Mouse (Mus musculus) liver, embryonic 14.5 days (tissue): Measurements from ENCODE around the gene Selp. TPM values are rescaled to one million over a fixed set of nuclear protein-coding genes. Genes with fewer than 3 reads are reported as not detected.

Experiments
- ATAC-seq: fragments of 200-750 bp; cut with Nextera tagmentation; 2 replicates; pipeline ENCODE4 v1.8.0; 2017; ENCODE audit warnings: moderate number of reproducible peaks, mild to moderate bottlenecking, moderate library complexity; ENCODE audit not compliant: insufficient read depth
- DNase-seq, 3 experiments: peaks; one replicate each; pipeline ENCODE4 v3.0.0-alpha.2; 2012 to 2013; ENCODE audit warnings: low read depth in 3 of 3, low spot score in 3 of 3
- H3K27ac ChIP-seq: fragments of 300-500 bp; sonication (generic); 2 replicates; pipeline ENCODE4 v1.5.1; 2014; ENCODE audit warnings: moderate library complexity, mild to moderate bottlenecking, control low read depth, inconsistent platforms
- H3K27me3 ChIP-seq: fragments of 300-500 bp; sonication (generic); 2 replicates; pipeline ENCODE4 v1.6.1; 2014; ENCODE audit warnings: mild to moderate bottlenecking, low read length, moderate library complexity; ENCODE audit not compliant: control insufficient read depth, insufficient read depth
- H3K36me3 ChIP-seq: fragments of 300-500 bp; sonication (generic); replicated peaks from 2 replicates; pipeline ENCODE4 v1.6.1; 2014; ENCODE audit warnings: low read depth; ENCODE audit not compliant: control insufficient read depth, insufficient read depth
- H3K4me1 ChIP-seq, 2 experiments: fragments of 200-500 bp in 1 of 2; fragments of 300-500 bp in 1 of 2; sonication (generic) in 1 of 2; replicated peaks; 2 replicates each; pipeline ENCODE4 v1.6.1; 2012 to 2014; ENCODE audit warnings: antibody characterized with exemption in 1 of 2, inconsistent platforms in 1 of 2, low read length in 1 of 2; ENCODE audit not compliant: control insufficient read depth in 2 of 2, insufficient read depth in 2 of 2
- H3K4me2 ChIP-seq: fragments of 300-500 bp; sonication (generic); 2 replicates; pipeline ENCODE4 v1.6.1; 2014; ENCODE audit warnings: low read depth, mild to moderate bottlenecking, control low read depth, moderate library complexity
- H3K4me3 ChIP-seq, 2 experiments: fragments of 200-500 bp in 1 of 2; fragments of 300-500 bp in 1 of 2; sonication (generic) in 1 of 2; 2 replicates each; pipeline ENCODE4 v1.5.1; 2012 to 2014; ENCODE audit warnings: low read depth in 2 of 2, low read length in 2 of 2, mild to moderate bottlenecking in 2 of 2, control low read depth in 1 of 2, inconsistent platforms in 1 of 2, moderate library complexity in 1 of 2; ENCODE audit not compliant: insufficient read depth in 1 of 2
- H3K9ac ChIP-seq: fragments of 300-500 bp; sonication (generic); replicated peaks from 2 replicates; pipeline ENCODE4 v1.6.1; 2014; ENCODE audit warnings: mild to moderate bottlenecking, control low read depth, moderate library complexity
- H3K9me3 ChIP-seq: fragments of 300-500 bp; sonication (generic); 2 replicates; pipeline ENCODE4 v1.6.1; 2016; ENCODE audit warnings: low read length, mixed read lengths; ENCODE audit not compliant: control insufficient read depth
- CTCF ChIP-seq: IDR thresholded peaks from 2 replicates; pipeline ENCODE4 v1.5.1; 2016; ENCODE audit warnings: antibody characterized with exemption, low read depth, control low read depth
- EP300 ChIP-seq: IDR thresholded peaks from 2 replicates; pipeline ENCODE4 v1.6.1; 2016; ENCODE audit warnings: antibody characterized with exemption, low read depth
- WGBS: fragments of 180-500 bp; shearing (Covaris S2); extraction: QIAGEN DNeasy Blood & Tissue Kit; methylation state at CpG from one replicate; pipeline ENCODE4 v1.1.7; 2014; ENCODE audit not compliant: insufficient replicate concordance; 5-methylcytosine and 5-hydroxymethylcytosine counted together
- polyA plus RNA-seq, 2 experiments: library from polyadenylated mRNA; depleted of rRNA in 1 of 2; stranded (reverse) in 1 of 2; unstranded in 1 of 2; fragments of >200 nt; fragmentation: Nextera tagmentation in 1 of 2; extraction: Ambion mirVana in 1 of 2; gene quantifications; 2 replicates each; pipeline versions ENCODE4 v1.2.1 to v1.2.3; 2012 to 2014

Selp gene
- polyA plus RNA-seq, 2 experiments = 0.37 to 0.75 TPM

GRCm38 (mm10) chr1:164149083-164149482 is 34.0 kb downstream of the Selp start:
- H3K27ac ChIP-seq = no peak overlapping the region

GRCm38 (mm10) chr1:164151387-164152088 is 36.5 kb downstream of the Selp start, which contains the start of gene F5:
Gene F5 (plus strand): TSS chr1:164151838.
- H3K27ac ChIP-seq = no peak within 1 kb of the TSS
- WGBS = 13% methylated on average over 16 of the region's 16 CpGs

More at GRCm38 (mm10) chr1:164149083-164149482, 34.0 kb downstream of the Selp start:
- Histone ChIP-seq H3K27me3 (no peaks in the 10 kb centered on the region), H3K4me1 (peaks cover 0 to 4% of the 10 kb centered on the region in 2 experiments; a peak in 1 of 4 replicates), H3K4me2 (no peak overlapping the region), H3K36me3 (no peaks in the 10 kb centered on the region), H3K9me3 (no peaks in the 10 kb centered on the region), H3K9ac (no peak overlapping the region), H3K4me3 (no peak overlapping the region)
- ATAC-seq = no peak
- TF ChIP-seq EP300 (no peak), CTCF (no peak)
- 75% methylated on average over 7 of the region's 7 CpGs for WGBS
- no peak for DNase-seq

GRCm38 (mm10) chr1:164152836-164153235 is 37.8 kb downstream of the Selp start:
- H3K9me3 ChIP-seq = no peaks in the 10 kb centered on the region
- no peak overlapping the region; a peak in 1 of 4 replicates for H3K4me3 ChIP-seq
- no peak overlapping the region for H3K27ac ChIP-seq
- peaks cover 0 to 4% of the 10 kb centered on the region in 2 experiments; a peak in 1 of 4 replicates for H3K4me1 ChIP-seq
- ATAC-seq (no peak), DNase-seq (no peak)
- H3K4me2 ChIP-seq = peak overlapping the region; percentile 27
- H3K36me3 ChIP-seq = no peaks in the 10 kb centered on the region
- H3K27me3 ChIP-seq = no peaks in the 10 kb centered on the region
- H3K9ac ChIP-seq = no peak overlapping the region
- TF ChIP-seq EP300 = no peak
- no peak for TF ChIP-seq CTCF
- WGBS = 63% methylated on average over 5 of the region's 5 CpGs

More at GRCm38 (mm10) chr1:164151387-164152088, 36.5 kb downstream of the Selp start, which contains the start of gene F5:
- H3K27me3 ChIP-seq = no peaks in the 10 kb centered on the region
- no peak for TF ChIP-seq EP300
- TF ChIP-seq CTCF = peak; percentile 37
- H3K9me3 ChIP-seq = no peaks in the 10 kb centered on the region
- H3K9ac ChIP-seq = no peak within 1 kb of the TSS
- H3K4me2 ChIP-seq = peak within 1 kb of the TSS; percentile 29
- H3K36me3 ChIP-seq = no peaks in the 10 kb centered on the region
- peaks cover 0 to 4% of the 10 kb centered on the region in 2 experiments; a peak in 1 of 4 replicates for H3K4me1 ChIP-seq
- ATAC-seq (peak; percentile 56; the same call in 1 of the 2 replicates), DNase-seq (no peak)
- H3K4me3 ChIP-seq = peak within 1 kb of the TSS; percentile 35 to 46

- no peak for DNase-seq
- ATAC-seq = no peak
Observed at GRCm38 (mm10) chr1:164154983-164155382, 39.9 kb downstream of the Selp start.

GRCm38 (mm10) chr1:164158571-164158970 is 43.5 kb downstream of the Selp start:
- no peak for TF ChIP-seq EP300
- TF ChIP-seq CTCF = no peak
- ATAC-seq = no peak
- no peak overlapping the region for H3K4me2 ChIP-seq
- H3K9ac ChIP-seq = no peak overlapping the region
- H3K4me1 ChIP-seq = peaks cover 0 to 15% of the 10 kb centered on the region in 2 experiments; a peak in 2 of 4 replicates
- no peaks in the 10 kb centered on the region for H3K36me3 ChIP-seq
- DNase-seq = no peak
- WGBS = 49% methylated on average over 4 of the region's 4 CpGs
- H3K9me3 ChIP-seq = no peaks in the 10 kb centered on the region
- no peaks in the 10 kb centered on the region for H3K27me3 ChIP-seq
- no peak overlapping the region for H3K27ac ChIP-seq
- H3K4me3 ChIP-seq = no peak overlapping the region

More at GRCm38 (mm10) chr1:164154983-164155382, 39.9 kb downstream of the Selp start:
- Histone ChIP-seq H3K9me3 (no peaks in the 10 kb centered on the region), H3K4me2 (no peak overlapping the region), H3K4me3 (no peak overlapping the region), H3K9ac (no peak overlapping the region), H3K27ac (no peak overlapping the region), H3K4me1 (peaks cover 0 to 9% of the 10 kb centered on the region in 2 experiments; a peak in 1 of 4 replicates), H3K27me3 (no peaks in the 10 kb centered on the region), H3K36me3 (no peaks in the 10 kb centered on the region)
- WGBS = 46% methylated on average over 3 of the region's 3 CpGs
- TF ChIP-seq CTCF (no peak), EP300 (no peak)
